Mouse (Mus musculus) gastrocnemius, adult 2 months (tissue): ENCODE measurements around the gene Cdkl4. TPM values are rescaled to one million over a fixed set of nuclear protein-coding genes. Genes with fewer than 3 reads are reported as not detected.
"Not testable (repeated sequence)": the region's sequence is repeated elsewhere in the genome, so short reads cannot be mapped to it uniquely, and the experiment has no call there.

Experiments used
- DNase-seq: peaks from one replicate; pipeline ENCODE4 v3.0.0; 2022
- H3K27ac ChIP-seq: fragments of 200-600 bp; 2 replicates; pipeline ENCODE4 v1.8.1; 2022; ENCODE audit warnings: mild to moderate bottlenecking
- H3K4me3 ChIP-seq: fragments of 200-600 bp; 2 replicates; pipeline ENCODE4 v1.8.1; 2022; ENCODE audit warnings: mild to moderate bottlenecking, moderate library complexity
- CTCF ChIP-seq: fragments of 200-600 bp; IDR thresholded peaks from 2 replicates; pipeline ENCODE4 v1.8.1; 2022; ENCODE audit warnings: antibody characterized with exemption, mild to moderate bottlenecking, moderate library complexity
- intact Hi-C: fragments of 180-260 bp; cut with DNase I; formaldehyde crosslinking; loops from one replicate; pipeline ENCODE4 v1.15.1; 2025
- total RNA-seq, 2 experiments: library from RNA; stranded (reverse); gene quantifications; 2 replicates each; pipeline ENCODE4 v1.2.3; 2021

Gene Cdkl4
- total RNA-seq, 2 experiments from 2014 or later, result 0.11 TPM; not detected in 1

DNA sequence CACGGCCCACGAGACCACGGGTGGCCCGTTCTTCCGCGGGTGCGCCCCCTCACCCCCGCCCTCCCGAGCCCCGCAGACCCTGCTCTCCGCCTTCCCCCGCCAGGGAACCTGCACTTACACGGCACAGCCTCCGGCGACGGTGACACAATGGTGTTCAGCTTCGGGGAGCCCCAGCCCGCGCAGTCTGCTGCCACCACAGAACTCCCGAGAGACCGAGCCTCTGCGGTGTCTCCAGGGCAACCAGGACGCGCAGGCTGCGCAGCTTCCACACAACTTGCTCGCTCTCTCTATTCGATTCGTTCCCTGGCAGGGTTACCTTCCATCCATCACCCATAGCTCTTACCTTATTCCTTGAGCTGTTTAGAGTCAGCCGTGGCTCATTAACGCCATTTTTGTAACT lies 399 bp downstream of the Cdkl4 start:
- peak overlapping the region; percentile 53 for H3K4me3 ChIP-seq
- DNase-seq, result no peak
- no peak overlapping the region for H3K27ac ChIP-seq
- no peak for TF ChIP-seq CTCF
- intact Hi-C loops, result no loop called here

DNA sequence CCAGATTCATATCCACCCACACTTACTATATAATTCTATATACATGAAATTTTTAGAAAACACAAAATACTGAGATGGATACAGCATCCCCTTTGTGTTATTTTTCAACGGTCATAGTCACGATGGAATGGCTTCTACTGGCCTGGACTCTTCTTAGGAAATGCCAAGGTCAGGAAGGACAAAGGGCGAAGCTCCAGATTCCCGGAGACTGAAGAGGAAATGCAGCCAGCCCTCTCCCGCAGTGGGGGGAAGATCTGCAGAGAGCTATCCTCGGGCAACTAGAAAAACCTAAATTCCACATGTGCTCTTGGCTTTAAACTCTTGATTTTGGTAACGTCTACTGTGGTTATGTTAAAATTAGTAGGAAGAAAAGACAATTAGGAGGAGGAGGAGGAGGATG lies 2.6 kb downstream of the Cdkl4 start:
- intact Hi-C loops, result no loop called here
- TF ChIP-seq CTCF, result no peak
- no peak overlapping the region for H3K27ac ChIP-seq
- no peak for DNase-seq
- H3K4me3 ChIP-seq, result no peak overlapping the region

DNA sequence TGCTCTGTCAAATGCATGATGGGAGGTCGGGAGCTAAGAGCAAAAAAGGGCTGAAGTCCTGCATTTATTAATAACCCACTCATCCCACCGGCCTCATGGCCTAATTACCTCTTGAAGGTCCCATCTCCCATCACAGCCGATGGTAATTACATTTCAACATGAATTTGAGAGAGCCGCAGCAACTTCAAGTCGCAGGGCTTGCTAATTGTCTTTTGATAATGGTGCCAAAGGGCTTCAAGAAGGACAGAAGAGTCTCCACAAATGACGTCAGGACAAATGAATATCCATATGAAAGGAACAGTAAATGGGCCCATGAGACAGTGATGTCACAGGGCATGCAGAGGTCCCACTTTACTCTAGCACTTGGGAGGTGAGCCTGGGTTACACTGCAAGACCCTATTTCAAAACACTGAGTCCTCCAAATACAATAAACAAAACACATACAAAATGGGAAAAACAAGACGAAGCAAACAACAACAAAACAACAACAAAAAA lies 3.1 kb downstream of the Cdkl4 start:
- DNase-seq, result no peak
- Histone ChIP-seq H3K27ac (no peak overlapping the region), H3K4me3 (no peak overlapping the region)
- intact Hi-C loops, result no loop called here
- TF ChIP-seq CTCF, result no peak

DNA sequence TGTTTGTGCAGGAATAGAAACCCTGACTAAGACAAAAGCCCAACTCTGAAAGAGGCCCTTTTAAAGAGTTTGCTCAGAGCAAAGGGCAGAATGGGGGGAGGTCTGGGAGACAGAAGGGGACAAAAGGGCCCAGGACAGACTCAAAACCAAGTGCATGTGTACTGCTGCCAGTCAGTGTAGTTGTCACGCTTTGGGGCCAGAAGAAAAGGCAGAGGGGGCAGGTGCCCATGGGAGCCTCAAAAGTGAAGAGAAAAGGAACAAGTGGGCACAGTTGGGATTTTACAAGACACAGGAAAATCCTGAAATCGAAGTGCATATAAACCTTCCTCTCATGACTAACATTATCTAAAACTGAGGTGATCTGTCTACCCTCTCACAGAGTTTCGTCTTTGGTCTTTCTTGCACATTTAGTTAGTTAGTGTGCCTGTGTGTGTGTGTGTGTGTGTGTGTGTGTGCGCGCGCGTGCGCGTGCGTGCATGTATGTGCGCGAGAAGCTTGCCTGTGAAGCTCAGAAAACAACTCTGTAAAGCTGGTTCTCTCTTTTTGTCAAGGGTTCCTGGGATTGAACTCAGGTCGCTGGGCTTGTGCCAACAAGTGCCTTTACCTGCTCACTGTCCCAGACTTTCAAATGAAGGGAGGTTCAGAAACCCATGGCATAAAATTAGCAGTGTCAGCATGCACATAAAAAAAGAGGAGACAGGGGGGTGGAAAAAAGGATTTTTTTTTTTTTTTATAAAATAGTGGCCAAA lies 5.3 kb downstream of the Cdkl4 start:
- intact Hi-C loops, result no loop called here

DNA sequence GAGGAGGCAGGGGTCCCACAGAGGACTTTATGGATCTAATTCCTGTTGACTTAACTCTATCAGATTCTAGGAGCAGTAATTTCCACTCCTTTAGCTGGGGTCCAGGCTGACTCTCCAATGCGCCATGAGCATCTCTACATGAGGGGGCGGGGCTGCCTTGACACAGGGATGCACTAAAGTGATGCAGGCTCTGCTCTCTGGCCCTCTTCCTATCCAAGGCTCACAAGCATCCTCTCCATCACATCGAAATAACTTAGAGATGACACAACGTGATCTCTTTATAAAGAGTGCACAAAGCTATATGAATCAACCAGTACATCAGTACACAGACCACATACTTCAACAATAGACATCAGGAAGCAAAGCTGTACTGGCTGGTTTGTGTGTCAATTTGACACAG lies 6.2 kb downstream of the Cdkl4 start:
- TF ChIP-seq CTCF, result no peak
- no peak overlapping the region for H3K4me3 ChIP-seq
- no peak for DNase-seq
- intact Hi-C loops, result no loop called here
- no peak overlapping the region for H3K27ac ChIP-seq

More for the DNA sequence above, 5.3 kb downstream of the Cdkl4 start:
- Histone ChIP-seq H3K27ac (no peak overlapping the region), H3K4me3 (no peak overlapping the region)
- DNase-seq, result no peak
- TF ChIP-seq CTCF, result no peak

DNA sequence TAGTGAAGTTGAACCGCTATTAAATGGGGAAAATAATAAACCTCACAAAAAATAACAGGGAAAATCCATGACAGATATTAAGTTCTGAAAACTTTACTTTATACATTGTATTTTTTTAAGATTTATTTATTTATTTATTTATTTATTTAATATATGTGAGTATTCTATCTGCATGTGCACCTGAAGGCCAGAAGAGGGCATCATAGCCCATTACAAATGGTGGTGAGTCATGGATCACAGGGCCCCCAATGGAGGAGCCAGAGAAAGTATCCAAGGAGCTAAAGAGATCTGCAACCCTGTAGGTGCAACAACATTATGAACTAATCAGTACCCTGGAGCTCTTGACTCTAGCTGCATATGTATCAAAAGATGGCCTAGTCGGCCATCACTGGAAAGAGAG lies 7.9 kb downstream of the Cdkl4 start:
- H3K4me3 ChIP-seq, intact Hi-C loops, DNase-seq, H3K27ac ChIP-seq: not testable (repeated sequence)
- peak; percentile 21; the same call in 1 of the 2 replicates for TF ChIP-seq CTCF

DNA sequence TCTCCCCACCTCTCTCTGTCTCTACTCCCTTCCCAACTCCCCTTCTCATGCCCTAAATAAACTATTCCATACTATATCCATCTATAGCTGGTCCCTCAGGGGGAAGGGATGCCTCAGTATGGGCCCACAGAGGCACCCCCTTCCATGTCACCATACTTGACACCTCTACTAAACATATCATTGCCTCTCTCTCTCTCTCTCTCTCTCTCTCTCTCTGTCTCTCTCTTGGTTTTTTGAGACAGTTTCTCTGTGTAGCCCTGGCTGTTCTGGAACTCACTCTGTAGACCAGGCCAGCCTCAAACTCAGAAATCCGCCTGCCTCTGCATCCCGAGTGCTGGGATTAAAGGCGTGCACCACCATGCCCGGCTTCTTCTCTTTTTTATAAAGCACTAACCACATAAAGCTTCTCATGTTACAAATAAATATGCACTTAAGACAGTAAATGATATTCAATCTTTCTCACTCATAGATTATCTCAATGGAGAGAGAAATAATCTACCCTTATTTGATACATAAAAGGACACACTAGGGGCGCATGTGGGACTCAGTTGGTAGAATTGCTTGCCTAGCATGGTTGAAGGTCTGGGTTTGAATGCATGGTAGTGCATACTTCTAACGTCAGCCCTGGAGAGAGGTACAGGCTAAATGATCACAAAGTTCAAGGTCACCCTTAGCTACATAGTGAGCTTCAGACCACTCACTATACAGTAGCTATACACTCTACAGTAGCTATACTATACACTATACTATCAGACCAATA lies 8.6 kb downstream of the Cdkl4 start:
- DNase-seq, result no peak
- intact Hi-C loops, result no loop called here
- no peak for TF ChIP-seq CTCF
- H3K4me3 ChIP-seq, result no peak overlapping the region
- no peak overlapping the region for H3K27ac ChIP-seq

DNA sequence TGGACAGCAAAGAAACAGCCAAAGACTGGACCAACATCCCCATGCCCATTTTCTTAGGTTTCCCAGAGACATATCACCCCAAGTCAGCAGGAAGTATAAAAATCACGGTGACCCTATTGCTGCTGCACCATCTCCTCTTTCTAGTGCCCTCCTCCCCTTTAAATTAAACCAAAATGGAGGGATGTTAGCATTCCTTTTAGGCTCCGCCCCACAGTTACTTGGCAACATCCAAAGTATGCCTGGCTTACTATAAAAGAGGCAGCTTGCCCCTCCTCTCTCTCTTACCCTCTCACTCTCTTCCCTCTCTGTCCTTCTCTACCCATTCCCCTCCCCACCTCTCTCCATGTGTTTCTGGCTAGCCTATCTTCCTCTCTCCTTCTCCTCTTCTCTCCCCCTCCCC lies 9.2 kb downstream of the Cdkl4 start:
- no peak for TF ChIP-seq CTCF
- intact Hi-C loops, result no loop called here
- Histone ChIP-seq H3K27ac (no peak overlapping the region), H3K4me3 (no peak overlapping the region)
- no peak for DNase-seq

DNA sequence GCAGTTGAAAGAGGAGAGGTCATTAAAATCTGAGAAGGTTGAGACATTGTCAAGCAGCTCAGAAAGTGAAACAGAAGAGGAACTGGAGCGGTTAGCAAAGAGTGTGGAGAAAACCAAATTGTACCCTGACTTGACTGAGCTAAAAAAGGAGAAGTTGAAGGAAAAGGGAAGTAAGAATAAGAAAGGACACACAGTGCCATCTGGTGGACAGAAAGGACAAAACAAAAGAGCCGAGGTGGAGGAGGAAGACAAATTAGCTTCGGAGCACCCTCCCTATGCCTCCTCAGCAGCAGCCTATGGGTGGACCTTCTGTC lies 13.0 kb downstream of the Cdkl4 start:
- Histone ChIP-seq H3K4me3 (peak overlapping the region; percentile 52), H3K27ac (peak overlapping the region; percentile 35; the same call in 1 of the 2 replicates)
- no peak for DNase-seq
- peak; percentile 55 for TF ChIP-seq CTCF
- intact Hi-C loops, result no loop called here

DNA sequence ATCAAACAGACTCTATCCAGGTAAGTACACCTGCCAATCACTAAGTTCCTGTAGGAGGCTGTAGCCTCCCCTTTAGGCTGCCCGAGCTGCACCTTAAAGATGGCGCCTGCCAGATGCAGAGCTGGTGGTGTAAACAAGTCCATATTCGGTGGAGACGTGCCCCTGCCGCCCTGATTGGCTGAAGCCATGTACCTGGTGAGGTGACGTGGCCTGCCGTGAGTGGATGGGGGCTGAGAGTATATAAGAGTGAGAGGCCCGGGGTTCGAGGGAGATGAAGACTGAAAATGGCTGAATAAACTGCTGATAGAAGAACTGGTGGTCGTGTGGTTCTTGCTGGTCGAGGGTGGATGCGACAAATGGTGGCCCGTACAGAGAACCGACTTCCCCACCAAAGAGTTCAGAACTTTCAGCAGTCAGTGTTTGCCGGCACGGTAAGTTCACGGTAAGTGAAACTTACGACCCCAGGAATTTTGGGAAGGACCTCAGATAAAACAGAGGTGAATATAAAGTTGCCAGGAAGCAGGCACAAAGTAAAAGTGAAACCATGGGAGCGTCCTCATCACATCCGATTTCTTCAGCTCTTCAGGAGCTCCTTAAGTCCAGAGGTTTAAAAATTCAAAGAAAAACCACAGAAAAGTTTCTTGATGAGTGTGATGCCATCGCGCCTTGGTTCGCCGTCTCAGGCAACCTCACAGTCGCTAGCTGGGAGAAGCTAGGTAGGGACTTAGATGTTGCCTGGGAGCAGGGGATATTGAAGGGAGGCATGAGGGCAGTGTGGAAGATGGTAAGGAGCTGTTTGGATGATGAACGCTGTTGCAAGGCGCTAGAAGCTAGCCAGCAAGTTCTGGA lies 13.6 kb downstream of the Cdkl4 start:
- Histone ChIP-seq H3K27ac (peak overlapping the region; percentile 35; the same call in 1 of the 2 replicates), H3K4me3 (peak overlapping the region; percentile 48)
- peak; percentile 27 for DNase-seq
- intact Hi-C loops, result not testable (repeated sequence)

DNA sequence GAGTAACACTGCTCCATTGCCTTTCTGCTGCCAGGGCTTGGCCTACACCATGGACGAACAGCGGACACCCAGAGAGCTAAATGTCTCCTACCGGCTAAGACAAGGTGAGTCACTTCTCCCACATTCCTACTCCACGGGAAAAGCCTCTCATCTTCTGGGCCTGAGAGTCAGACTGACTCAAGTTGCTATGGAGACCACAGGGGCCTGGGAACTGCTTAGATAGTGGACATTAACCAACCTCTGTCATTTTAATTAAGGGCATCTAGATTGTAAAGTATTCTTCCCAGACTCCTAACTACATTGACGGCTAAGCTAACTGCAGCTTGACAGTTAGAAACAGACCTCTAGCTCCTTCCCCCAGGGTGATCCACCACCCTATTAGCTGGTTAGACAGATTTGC lies 14.8 kb downstream of the Cdkl4 start:
- TF ChIP-seq CTCF, result no peak
- H3K27ac ChIP-seq, result no peak overlapping the region
- intact Hi-C loops, result no loop called here
- no peak for DNase-seq
- H3K4me3 ChIP-seq, result no peak overlapping the region

DNA sequence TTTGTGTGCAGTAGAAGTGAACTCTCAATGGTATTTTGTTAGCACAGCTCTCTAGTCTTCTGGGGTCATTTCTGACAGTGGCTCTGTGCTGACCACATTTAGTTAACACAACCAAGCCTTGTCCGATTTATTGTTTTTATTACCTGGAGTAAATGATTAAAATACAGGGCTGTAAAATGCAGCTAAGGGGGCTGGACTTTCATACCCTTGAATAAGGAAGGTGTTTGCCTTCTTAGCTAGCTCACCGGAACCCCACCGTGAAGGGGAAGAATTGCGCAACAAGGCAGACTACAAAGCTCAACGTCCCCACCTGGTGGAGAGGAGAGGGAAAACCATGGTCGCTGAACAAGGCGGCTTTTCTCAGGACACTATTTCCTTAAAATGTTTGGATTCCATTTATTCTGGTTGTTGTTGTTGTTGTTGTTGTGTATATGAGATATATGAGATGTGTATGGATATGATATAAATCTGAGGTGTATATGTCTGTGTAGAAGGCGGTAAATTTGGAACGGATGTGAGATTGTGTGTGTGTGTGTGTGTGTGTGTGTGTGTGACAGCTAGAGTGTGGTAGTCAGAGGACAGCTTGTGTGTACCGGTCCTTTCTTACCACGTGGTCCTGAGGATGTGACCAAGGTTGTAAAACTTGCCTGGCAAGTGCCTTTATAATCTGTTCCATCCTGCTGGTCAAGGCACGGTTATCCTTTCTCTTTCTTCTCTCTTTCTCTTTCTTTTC lies 16.8 kb downstream of the Cdkl4 start:
- H3K4me3 ChIP-seq, result peak overlapping the region; percentile 55
- no peak overlapping the region for H3K27ac ChIP-seq
- intact Hi-C loops, result loop anchor here (1.0 kb wide), 1 partner anchor 106 kb away; no protein-coding TSS in a partner anchor
- peak; percentile 73 for DNase-seq
- TF ChIP-seq CTCF, result peak; percentile 91; the same call in 1 of the 2 replicates
